Mouse (Mus musculus): Measurements from ENCODE around the gene Palm2. TPM values are rescaled to one million over a fixed set of nuclear protein-coding genes. Genes with fewer than 3 reads are reported as not detected.

The Palm2 gene
- polyA plus RNA-seq, 1 experiment: not detected

GRCm38 (mm10) chr4:57738856-57739552 lies 305.0 kb downstream of the Palm2 start:
- TF ChIP-seq CTCF (IDR thresholded peaks at IDR 0.05; ENCODE audit: control insufficient read depth, insufficient read depth, low read length): no peak
- TF ChIP-seq POLR2A (IDR thresholded peaks at IDR 0.05; ENCODE audit: borderline replicate concordance, control insufficient read depth, low read depth, low read length): no peak
- Histone ChIP-seq H3K4me3 (replicated peaks; ENCODE audit: control insufficient read depth, low read depth, low read length) (no peak overlapping the region), H3K27ac (ENCODE audit: control insufficient read depth, insufficient read depth, low read depth, low read length, poor library complexity) (no peak overlapping the region), H3K4me1 (ENCODE audit: control insufficient read depth, insufficient read depth, low read length) (no peaks in the 10 kb centered on the region)
- WGBS: 74% methylated on average over 8 of the region's 8 CpGs

- Histone ChIP-seq H3K4me1 (ENCODE audit: control insufficient read depth, insufficient read depth, low read length) (no peaks in the 10 kb centered on the region), H3K4me3 (replicated peaks; ENCODE audit: control insufficient read depth, low read depth, low read length) (no peak overlapping the region), H3K27ac (ENCODE audit: control insufficient read depth, insufficient read depth, low read depth, low read length, poor library complexity) (no peak overlapping the region)
- TF ChIP-seq POLR2A (IDR thresholded peaks at IDR 0.05; ENCODE audit: borderline replicate concordance, control insufficient read depth, low read depth, low read length) (no peak), CTCF (IDR thresholded peaks at IDR 0.05; ENCODE audit: control insufficient read depth, insufficient read depth, low read length) (no peak)
- WGBS: 52% methylated on average over 11 of the region's 11 CpGs
These were observed 309.4 kb downstream of the Palm2 start for GRCm38 (mm10) chr4:57743325-57743929.

- Histone ChIP-seq H3K27ac (ENCODE audit: control insufficient read depth, insufficient read depth, low read depth, low read length, poor library complexity) (no peak overlapping the region), H3K4me1 (ENCODE audit: control insufficient read depth, insufficient read depth, low read length) (no peaks in the 10 kb centered on the region; the same call in 1 of the 2 replicates), H3K4me3 (replicated peaks; ENCODE audit: control insufficient read depth, low read depth, low read length) (no peak overlapping the region)
- 40% methylated on average over 4 of the region's 4 CpGs for WGBS
- TF ChIP-seq CTCF (IDR thresholded peaks at IDR 0.05; ENCODE audit: control insufficient read depth, insufficient read depth, low read length) (no peak), POLR2A (IDR thresholded peaks at IDR 0.05; ENCODE audit: borderline replicate concordance, control insufficient read depth, low read depth, low read length) (no peak)
These were observed 316.6 kb downstream of the Palm2 start for GRCm38 (mm10) chr4:57750651-57751050.

- WGBS: 53% methylated on average over 4 of the region's 4 CpGs
- no peak overlapping the region for H3K4me3 ChIP-seq (replicated peaks; ENCODE audit: control insufficient read depth, low read depth, low read length)
- H3K27ac ChIP-seq (ENCODE audit: control insufficient read depth, insufficient read depth, low read depth, low read length, poor library complexity): no peak overlapping the region
- TF ChIP-seq POLR2A (IDR thresholded peaks at IDR 0.05; ENCODE audit: borderline replicate concordance, control insufficient read depth, low read depth, low read length) (no peak), CTCF (IDR thresholded peaks at IDR 0.05; ENCODE audit: control insufficient read depth, insufficient read depth, low read length) (no peak)
- H3K4me1 ChIP-seq (ENCODE audit: control insufficient read depth, insufficient read depth, low read length): no peaks in the 10 kb centered on the region; the same call in 1 of the 2 replicates
These were observed 317.0 kb downstream of the Palm2 start for GRCm38 (mm10) chr4:57751054-57751453.

DNA sequence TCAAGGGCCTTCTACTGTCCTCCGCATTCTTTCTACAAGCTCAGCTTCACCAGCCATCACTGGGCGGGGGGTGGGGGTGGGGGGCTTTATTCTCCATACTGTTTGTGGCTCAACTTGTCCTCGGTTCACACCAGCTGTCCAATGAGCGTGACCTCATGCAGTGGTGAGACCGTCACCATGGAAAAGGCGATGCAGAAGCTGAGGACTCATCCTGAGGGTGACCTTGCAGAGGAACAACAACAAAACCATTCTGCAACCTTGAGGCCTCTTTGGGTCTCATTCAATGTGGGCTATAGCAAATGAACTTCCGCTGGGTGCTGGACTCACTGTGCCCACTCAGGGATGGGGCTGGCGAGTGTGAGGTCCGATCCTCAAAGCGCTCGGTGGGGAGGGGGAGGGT lies 317.5 kb downstream of the Palm2 start:
- no peak overlapping the region for H3K4me3 ChIP-seq (replicated peaks; ENCODE audit: control insufficient read depth, low read depth, low read length)
- no peak for TF ChIP-seq CTCF (IDR thresholded peaks at IDR 0.05; ENCODE audit: control insufficient read depth, insufficient read depth, low read length)
- TF ChIP-seq POLR2A (IDR thresholded peaks at IDR 0.05; ENCODE audit: borderline replicate concordance, control insufficient read depth, low read depth, low read length): no peak
- no peak overlapping the region for H3K27ac ChIP-seq (ENCODE audit: control insufficient read depth, insufficient read depth, low read depth, low read length, poor library complexity)
- 89% methylated on average over 11 of the region's 11 CpGs for WGBS
- H3K4me1 ChIP-seq (ENCODE audit: control insufficient read depth, insufficient read depth, low read length): no peaks in the 10 kb centered on the region; the same call in 1 of the 2 replicates

GRCm38 (mm10) chr4:57755085-57755484 lies 321.0 kb downstream of the Palm2 start:
- TF ChIP-seq CTCF (IDR thresholded peaks at IDR 0.05; ENCODE audit: control insufficient read depth, insufficient read depth, low read length) (no peak), POLR2A (IDR thresholded peaks at IDR 0.05; ENCODE audit: borderline replicate concordance, control insufficient read depth, low read depth, low read length) (no peak)
- 67% methylated on average over 11 of the region's 11 CpGs for WGBS
- Histone ChIP-seq H3K4me1 (ENCODE audit: control insufficient read depth, insufficient read depth, low read length) (no peaks in the 10 kb centered on the region; the same call in 1 of the 2 replicates), H3K27ac (ENCODE audit: control insufficient read depth, insufficient read depth, low read depth, low read length, poor library complexity) (no peak overlapping the region; the same call in 1 of the 2 replicates), H3K4me3 (replicated peaks; ENCODE audit: control insufficient read depth, low read depth, low read length) (no peak overlapping the region)

DNA sequence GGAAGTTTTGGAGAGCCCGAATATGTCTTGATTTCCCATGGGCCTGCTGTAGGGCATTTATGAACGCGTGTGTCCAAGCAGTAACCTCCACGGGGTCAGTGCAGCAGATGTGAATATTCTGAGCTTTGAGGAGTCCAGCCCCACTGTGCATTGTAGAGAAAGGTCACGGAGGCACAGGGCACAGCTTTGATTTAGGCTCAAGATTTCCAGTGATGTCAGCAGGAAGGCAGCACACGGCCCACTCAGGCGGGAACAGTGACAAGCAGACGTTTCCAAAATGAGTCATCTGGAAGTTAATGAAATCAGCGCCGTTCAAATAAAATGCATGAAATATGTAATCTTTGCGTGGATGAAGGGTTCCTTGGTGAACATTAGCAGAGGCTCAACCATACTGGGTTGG lies 323.9 kb downstream of the Palm2 start:
- H3K4me3 ChIP-seq (replicated peaks; ENCODE audit: control insufficient read depth, low read depth, low read length): no peak overlapping the region
- no peaks in the 10 kb centered on the region; the same call in 1 of the 2 replicates for H3K4me1 ChIP-seq (ENCODE audit: control insufficient read depth, insufficient read depth, low read length)
- WGBS: 79% methylated on average over 11 of the region's 11 CpGs
- H3K27ac ChIP-seq (ENCODE audit: control insufficient read depth, insufficient read depth, low read depth, low read length, poor library complexity): no peak overlapping the region
- TF ChIP-seq POLR2A (IDR thresholded peaks at IDR 0.05; ENCODE audit: borderline replicate concordance, control insufficient read depth, low read depth, low read length) (no peak), CTCF (IDR thresholded peaks at IDR 0.05; ENCODE audit: control insufficient read depth, insufficient read depth, low read length) (no peak)

Other genes starting within 250 kb of the Palm2 start
- gene Ptpn3, start 132.4 kb upstream of the Palm2 start, polyA plus RNA-seq (2011; ENCODE audit: insufficient read depth, insufficient read length, low replicate concordance, missing spikeins): 0.65 and 4.1 TPM in 2 replicates
- gene Pakap, start 133.9 kb downstream of the Palm2 start, polyA plus RNA-seq (2011; ENCODE audit: insufficient read depth, insufficient read length, low replicate concordance, missing spikeins): 1.2 and 1.9 TPM in 2 replicates